Mouse (Mus musculus): ENCODE results near the gene Rin2.

- no peak for TF ChIP-seq EP300 (IDR thresholded peaks at IDR 0.05; ENCODE audit: low read depth)
- no peak for TF ChIP-seq CTCF (IDR thresholded peaks at IDR 0.05; ENCODE audit: low read depth)
Observed at GRCm38 (mm10) chr2:145827930-145828329, 152.9 kb downstream of the Rin2 start.
